Mouse (Mus musculus) testis, adult 2 months (tissue): ENCODE measurements around the gene Asic3.

Experiments
- CTCF ChIP-seq: fragments of 200-500 bp; IDR thresholded peaks from 2 replicates; pipeline ENCODE4 v1.5.1; 2012; ENCODE audit warnings: low read depth, mild to moderate bottlenecking, inconsistent platforms, low read length, moderate library complexity; ENCODE audit not compliant: control insufficient read depth, insufficient read depth, insufficient replicate concordance
- POLR2A ChIP-seq: fragments of 200-500 bp; IDR thresholded peaks from 2 replicates; pipeline ENCODE4 v1.6.1; 2012; ENCODE audit warnings: low read depth, mild to moderate bottlenecking, inconsistent platforms, low read length, moderate library complexity; ENCODE audit not compliant: control insufficient read depth

DNA sequence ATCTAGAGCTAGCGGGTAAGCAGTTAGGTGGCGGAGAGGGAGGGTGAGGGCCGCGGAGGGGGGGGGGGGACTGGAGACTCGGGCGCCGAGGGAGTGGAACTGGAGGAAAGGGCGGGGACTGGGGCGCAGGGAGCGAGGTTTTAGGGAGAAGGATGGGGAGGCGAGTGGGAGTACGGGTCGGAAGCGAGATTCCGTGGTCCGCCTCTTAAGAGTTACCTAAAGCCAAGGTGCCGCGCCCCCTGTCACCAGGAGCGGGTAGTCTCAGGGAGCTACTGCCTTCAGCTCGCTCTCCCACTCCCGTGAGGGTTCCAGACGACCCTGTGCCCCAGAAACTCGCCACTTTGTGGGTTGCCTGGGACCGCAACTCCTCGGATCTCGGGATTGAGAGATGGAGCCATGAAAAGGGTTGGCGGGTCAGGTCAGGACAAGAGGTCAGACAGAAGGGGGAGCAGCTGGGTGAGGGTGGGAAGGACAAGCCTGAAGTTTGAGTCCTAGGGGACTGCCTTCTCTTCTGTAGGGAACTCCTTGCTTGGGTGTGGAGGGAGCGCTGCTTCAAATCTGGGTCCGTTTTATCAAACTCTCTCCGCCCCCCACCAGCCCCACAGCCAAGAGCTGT is 12.3 kb downstream of the Asic3 start:
- TF ChIP-seq POLR2A (no peak; the same call in 1 of the 2 replicates), CTCF (no peak)
